Mouse (Mus musculus) heart, embryonic 12.5 days (tissue): ENCODE results near the gene Lbx1. TPM values are rescaled to one million over a fixed set of nuclear protein-coding genes. Genes with fewer than 3 reads are reported as not detected.

Experiments
- ATAC-seq: fragments of 200-750 bp; cut with Nextera tagmentation; 2 replicates; pipeline ENCODE4 v1.8.0; 2017; ENCODE audit warnings: moderate TSS enrichment, moderate library complexity; ENCODE audit not compliant: insufficient number of reproducible peaks, low FRiP score
- H3K27ac ChIP-seq: fragments of 300-500 bp; sonication (generic); 2 replicates; pipeline ENCODE4 v1.5.1; 2016; ENCODE audit warnings: mild to moderate bottlenecking, moderate library complexity; ENCODE audit not compliant: poor library complexity, severe bottlenecking
- H3K27me3 ChIP-seq: fragments of 300-500 bp; sonication (generic); replicated peaks from 2 replicates; pipeline ENCODE4 v1.6.1; 2016; ENCODE audit warnings: mild to moderate bottlenecking, moderate library complexity
- H3K36me3 ChIP-seq: fragments of 300-500 bp; sonication (generic); 2 replicates; pipeline ENCODE4 v1.6.1; 2016; ENCODE audit warnings: mild to moderate bottlenecking, moderate library complexity
- H3K4me1 ChIP-seq: fragments of 300-500 bp; sonication (generic); replicated peaks from 2 replicates; pipeline ENCODE4 v1.6.1; 2016; ENCODE audit warnings: mild to moderate bottlenecking
- H3K4me2 ChIP-seq: fragments of 300-500 bp; sonication (generic); 2 replicates; pipeline ENCODE4 v1.6.1; 2016; ENCODE audit warnings: mild to moderate bottlenecking, moderate library complexity
- H3K4me3 ChIP-seq: fragments of 300-500 bp; sonication (generic); 2 replicates; pipeline ENCODE4 v1.5.1; 2016; ENCODE audit warnings: mild to moderate bottlenecking
- H3K9ac ChIP-seq: fragments of 300-500 bp; sonication (generic); 2 replicates; pipeline ENCODE4 v1.6.1; 2016; ENCODE audit warnings: mild to moderate bottlenecking, moderate library complexity
- H3K9me3 ChIP-seq: fragments of 300-500 bp; sonication (generic); replicated peaks from 2 replicates; pipeline ENCODE4 v1.6.1; 2016; ENCODE audit warnings: mild to moderate bottlenecking, moderate library complexity
- WGBS: fragments of 180-500 bp; shearing (Covaris S2); methylation state at CpG from one replicate; pipeline ENCODE4 v1.1.7; 2016; 5-methylcytosine and 5-hydroxymethylcytosine counted together
- polyA plus RNA-seq: library from polyadenylated mRNA; unstranded; fragments of >200 nt; fragmentation: Nextera tagmentation; extraction: Ambion mirVana; gene quantifications from 2 replicates; pipeline ENCODE4 v1.2.1, GENCODE M21; 2016

Lbx1 gene
- polyA plus RNA-seq, 1 experiment from 2014 or later: not detected

- Histone ChIP-seq H3K9me3 (peaks cover 5% of the 10 kb centered on the region), H3K4me2 (no peak overlapping the region), H3K36me3 (no peaks in the 10 kb centered on the region), H3K9ac (no peak overlapping the region), H3K27me3 (peaks cover 11% of the 10 kb centered on the region; the same call in 1 of the 2 replicates), H3K4me3 (no peak overlapping the region), H3K27ac (no peak overlapping the region), H3K4me1 (peaks cover 12% of the 10 kb centered on the region)
- no peak for ATAC-seq
- WGBS: 76% methylated on average over 14 of the region's 14 CpGs
These were observed 25.7 kb downstream of the Lbx1 start for GRCm38 (mm10) chr19:45209776-45210422.

- H3K9ac ChIP-seq: no peak overlapping the region
- WGBS: 90% methylated on average over 1 of the region's 1 CpGs
- no peak for ATAC-seq
- H3K36me3 ChIP-seq: no peaks in the 10 kb centered on the region
- no peak overlapping the region for H3K4me3 ChIP-seq
- no peak overlapping the region for H3K27ac ChIP-seq
- H3K4me1 ChIP-seq: peaks cover 12% of the 10 kb centered on the region
- H3K9me3 ChIP-seq: peaks cover 5% of the 10 kb centered on the region
- H3K4me2 ChIP-seq: no peak overlapping the region
- H3K27me3 ChIP-seq: peaks cover 11% of the 10 kb centered on the region; the same call in 1 of the 2 replicates
These were observed 26.4 kb downstream of the Lbx1 start for GRCm38 (mm10) chr19:45209191-45209590.

GRCm38 (mm10) chr19:45208438-45209060 is 27.1 kb downstream of the Lbx1 start:
- WGBS: 8% methylated on average over 22 of the region's 22 CpGs
- Histone ChIP-seq H3K36me3 (no peaks in the 10 kb centered on the region), H3K4me1 (peaks cover 12% of the 10 kb centered on the region), H3K4me3 (peak overlapping the region; percentile 44), H3K27me3 (peaks cover 11% of the 10 kb centered on the region; the same call in 1 of the 2 replicates), H3K27ac (peak overlapping the region; percentile 10; the same call in 1 of the 2 replicates), H3K9ac (peak overlapping the region; percentile 50), H3K9me3 (peaks cover 5% of the 10 kb centered on the region), H3K4me2 (peak overlapping the region; percentile 70)
- peak; percentile 33; the same call in 1 of the 2 replicates for ATAC-seq

DNA sequence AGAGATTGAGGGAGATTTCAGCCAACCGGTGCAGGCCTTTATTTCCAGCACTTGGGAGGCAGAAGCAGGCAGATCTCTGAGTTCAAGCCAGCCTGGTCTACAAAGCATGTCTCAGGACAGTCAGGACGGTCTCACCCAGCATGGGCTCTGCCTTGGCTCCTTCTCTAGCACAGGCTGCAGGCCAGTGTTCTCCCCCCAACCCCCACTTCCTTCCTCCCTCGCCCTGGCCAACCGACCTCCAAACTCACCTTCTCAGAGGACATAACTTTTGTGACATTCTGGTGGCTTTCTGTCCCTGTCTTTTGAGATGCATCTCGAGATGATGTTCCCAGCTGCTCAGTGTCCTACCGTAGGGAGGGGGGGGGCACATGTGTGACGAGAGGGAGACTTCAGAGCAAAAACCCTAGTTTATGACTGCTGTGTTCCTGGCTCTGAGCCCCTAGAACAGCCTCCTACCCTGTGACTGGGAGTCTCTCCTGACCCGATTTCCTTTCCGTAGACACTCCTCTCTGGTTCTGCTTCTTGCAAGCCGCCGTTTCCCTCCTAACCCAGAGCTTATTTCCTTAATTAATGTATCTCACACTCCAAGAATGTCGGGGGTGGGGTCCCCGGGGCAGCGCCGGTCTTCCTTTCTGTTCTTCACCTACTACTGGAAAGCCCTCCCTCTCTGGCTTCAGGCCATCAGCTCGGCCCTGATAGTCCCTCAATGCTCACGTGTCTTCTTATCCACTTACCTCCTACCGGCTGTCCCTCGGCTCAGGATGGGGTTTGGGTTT is 27.8 kb downstream of the Lbx1 start:
- peak overlapping the region; percentile 67 for H3K27ac ChIP-seq
- H3K9ac ChIP-seq: peak overlapping the region; percentile 50; the same call in 1 of the 2 replicates
- H3K27me3 ChIP-seq: peaks cover 11% of the 10 kb centered on the region; the same call in 1 of the 2 replicates
- no peaks in the 10 kb centered on the region for H3K36me3 ChIP-seq
- peak overlapping the region; percentile 70 for H3K4me2 ChIP-seq
- 19% methylated on average over 19 of the region's 19 CpGs for WGBS
- ATAC-seq: peak; percentile 85
- peak overlapping the region; percentile 44 for H3K4me3 ChIP-seq
- peaks cover 5% of the 10 kb centered on the region for H3K9me3 ChIP-seq
- H3K4me1 ChIP-seq: peaks cover 12% of the 10 kb centered on the region

DNA sequence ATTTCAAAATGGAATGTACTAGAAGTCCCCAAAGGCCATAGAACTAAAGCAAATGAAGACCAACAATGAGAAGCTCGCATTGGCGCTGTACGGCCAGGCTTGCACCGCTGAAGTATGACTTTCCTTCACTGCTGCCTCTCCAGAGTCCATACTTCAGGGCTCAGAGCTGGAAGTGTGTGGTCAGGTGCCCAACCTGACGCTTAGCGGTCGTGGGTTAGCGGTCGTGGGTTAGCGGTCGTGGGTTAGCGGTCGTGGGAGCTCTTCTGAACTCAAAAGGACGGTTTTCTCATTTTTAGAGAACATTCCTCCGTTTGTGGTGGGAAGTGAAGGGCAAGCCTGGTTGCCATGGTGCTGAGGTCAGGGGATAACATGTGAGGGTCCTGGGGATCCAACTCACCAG is 28.5 kb downstream of the Lbx1 start:
- 94% methylated on average over 15 of the region's 15 CpGs for WGBS
- Histone ChIP-seq H3K4me2 (no peak overlapping the region), H3K9me3 (peaks cover 10% of the 10 kb centered on the region), H3K4me3 (no peak overlapping the region), H3K27me3 (peaks cover 11% of the 10 kb centered on the region; the same call in 1 of the 2 replicates), H3K9ac (no peak overlapping the region), H3K27ac (peak overlapping the region; percentile 36; the same call in 1 of the 2 replicates), H3K36me3 (no peaks in the 10 kb centered on the region), H3K4me1 (peaks cover 12% of the 10 kb centered on the region)
- no peak for ATAC-seq

GRCm38 (mm10) chr19:45205311-45206105 is 30.1 kb downstream of the Lbx1 start:
- H3K4me1 ChIP-seq: peaks cover 12% of the 10 kb centered on the region
- no peak for ATAC-seq
- WGBS: 82% methylated on average over 3 of the region's 3 CpGs

DNA sequence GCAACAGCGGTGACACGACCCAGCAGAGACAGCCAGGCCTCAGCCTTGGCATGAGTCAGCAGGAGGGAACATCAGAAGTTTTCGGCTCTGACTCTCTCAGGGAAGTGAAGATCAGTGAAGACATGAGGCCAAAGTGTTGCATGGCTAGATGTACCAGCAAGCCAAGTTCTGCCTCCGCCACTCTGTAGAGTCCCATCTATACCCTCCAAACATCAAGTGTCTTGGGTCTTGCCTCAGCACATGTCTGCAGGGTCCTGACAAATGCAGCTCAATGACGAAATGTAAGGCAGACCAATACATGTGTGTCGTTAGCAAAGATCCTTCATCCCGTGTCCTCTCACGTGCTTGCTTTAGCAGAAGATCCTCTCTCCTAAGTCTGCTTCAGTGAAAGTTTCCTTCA is 38.6 kb downstream of the Lbx1 start:
- Histone ChIP-seq H3K36me3 (no peaks in the 10 kb centered on the region), H3K9ac (no peak overlapping the region), H3K4me1 (no peaks in the 10 kb centered on the region), H3K27ac (no peak overlapping the region), H3K4me2 (no peak overlapping the region), H3K9me3 (peaks cover 14% of the 10 kb centered on the region), H3K27me3 (no peaks in the 10 kb centered on the region), H3K4me3 (no peak overlapping the region)
- WGBS: 86% methylated on average over 8 of the region's 8 CpGs
- ATAC-seq: no peak

More at GRCm38 (mm10) chr19:45205311-45206105, 30.1 kb downstream of the Lbx1 start:
- H3K27ac ChIP-seq: no peak overlapping the region
- H3K9ac ChIP-seq: no peak overlapping the region
- no peak overlapping the region for H3K4me3 ChIP-seq
- 0 out of 2 replicates have a peak, but pooled peaks cover 11% of the 10 kb centered on the region for H3K27me3 ChIP-seq
- peaks cover 10% of the 10 kb centered on the region for H3K9me3 ChIP-seq
- H3K4me2 ChIP-seq: no peak overlapping the region
- H3K36me3 ChIP-seq: no peaks in the 10 kb centered on the region

DNA sequence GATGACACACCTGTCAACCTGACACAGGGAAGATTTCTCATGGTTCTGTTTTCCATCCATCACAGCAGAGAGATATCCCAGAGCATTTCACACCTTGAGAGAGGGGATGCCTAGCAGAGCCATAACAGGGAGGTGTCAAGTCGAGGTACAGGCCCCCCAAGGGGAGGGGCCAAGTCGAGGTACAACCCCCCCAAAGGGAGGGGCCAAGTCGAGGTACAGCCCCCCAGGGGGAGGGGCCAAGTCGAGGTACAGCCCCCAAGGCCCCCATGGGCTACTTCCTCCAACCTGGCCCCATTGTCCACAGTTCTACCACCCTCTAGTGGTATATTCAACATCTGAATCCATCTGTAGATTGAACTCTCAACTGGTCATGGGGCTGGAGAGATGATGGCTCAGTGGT is 41.0 kb downstream of the Lbx1 start:
- Histone ChIP-seq H3K9me3 (peaks cover 20% of the 10 kb centered on the region), H3K4me2 (no peak overlapping the region), H3K27me3 (no peaks in the 10 kb centered on the region), H3K27ac (no peak overlapping the region), H3K36me3 (no peaks in the 10 kb centered on the region), H3K9ac (no peak overlapping the region), H3K4me1 (no peaks in the 10 kb centered on the region), H3K4me3 (no peak overlapping the region)
- whole genome bisulfite sequencing: 35% methylated on average over 4 of the region's 4 CpGs
- no peak for ATAC-seq
